9 mouse cellular contexts compared by ENCODE assay signal in genomic region chr2:76406937-76407441, GRCm38 (mm10). TPM values are rescaled to one million over a fixed set of nuclear protein-coding genes. Genes with fewer than 3 reads are reported as not detected.
DNase-seq lines count a peak whose midpoint lies in the region; ATAC-seq lines count a peak whose summit lies in the region.
"Had no signal": no experiment of that assay in that cellular context is flagged by ENCODE, and none has a peak within 500 bp of the region (broad histone marks: within the 10 kb centered on the region; RNA-seq: fewer than 3 reads in every experiment).

No protein-coding gene starts in this region.

- H3K9me3 ChIP-seq in embryonic facial prominence, embryonic 10.5 days = no peaks in the 10 kb centered on the region
- H3K9me3 ChIP-seq in midbrain, embryonic 12.5 days = no peaks in the 10 kb centered on the region
- no peaks in the 10 kb centered on the region for H3K9me3 ChIP-seq in stomach, embryonic 14.5 days (ENCODE audit: control insufficient read depth, low read depth, low read length)

- peaks cover 18% of the 10 kb centered on the region for H3K4me1 ChIP-seq in embryonic facial prominence, embryonic 10.5 days
- H3K4me1 ChIP-seq in midbrain, embryonic 12.5 days = peaks cover 4% of the 10 kb centered on the region; the same call in 1 of the 2 replicates
- H3K4me1 ChIP-seq in stomach, embryonic 14.5 days (ENCODE audit: control insufficient read depth, insufficient read depth, low read length) = no peaks in the 10 kb centered on the region

- peak; percentile 72 for ATAC-seq in midbrain, embryonic 12.5 days (ENCODE audit: low FRiP score, low read depth)
- ATAC-seq in stomach, embryonic 14.5 days (ENCODE audit: insufficient number of reproducible peaks, insufficient read depth, low FRiP score, low read depth) = peak; percentile 23; the same call in 1 of the 2 replicates

- peak overlapping the region; percentile 87 for H3K27ac ChIP-seq in embryonic facial prominence, embryonic 10.5 days (replicated peaks)
- H3K27ac ChIP-seq in midbrain, embryonic 12.5 days (replicated peaks) = peak overlapping the region; percentile 83
- peak overlapping the region; percentile 21; the same call in 1 of the 2 replicates for H3K27ac ChIP-seq in stomach, embryonic 14.5 days (ENCODE audit: low read length)

- H3K9ac ChIP-seq in midbrain, embryonic 12.5 days (replicated peaks) = peak overlapping the region; percentile 85
- peak overlapping the region; percentile 60 for H3K9ac ChIP-seq in stomach, embryonic 14.5 days (replicated peaks; ENCODE audit: low read depth, low read length)

- intact Hi-C loops in left cerebral cortex, postnatal 4 days (cut with DNase I) = no loop called here

- WGBS in embryonic facial prominence, embryonic 10.5 days = under 1% methylated on average over 49 of the region's 49 CpGs
- WGBS in midbrain, embryonic 12.5 days = 1% methylated on average over 49 of the region's 49 CpGs
- under 1% methylated on average over 47 of the region's 49 CpGs for WGBS in stomach, embryonic 14.5 days

- no peaks in the 10 kb centered on the region for H3K36me3 ChIP-seq in embryonic facial prominence, embryonic 10.5 days (replicated peaks)
- H3K36me3 ChIP-seq in midbrain, embryonic 12.5 days = no peaks in the 10 kb centered on the region
- no peaks in the 10 kb centered on the region for H3K36me3 ChIP-seq in stomach, embryonic 14.5 days (ENCODE audit: control insufficient read depth, insufficient read depth, low read length)

- H3K4me2 ChIP-seq in midbrain, embryonic 12.5 days (replicated peaks) = peak overlapping the region; percentile 83
- peak overlapping the region; percentile 91 for H3K4me2 ChIP-seq in stomach, embryonic 14.5 days (replicated peaks; ENCODE audit: low read depth, low read length)

- peaks cover 39% of the 10 kb centered on the region for H3K27me3 ChIP-seq in embryonic facial prominence, embryonic 10.5 days (replicated peaks; ENCODE audit: low read depth, poor library complexity, severe bottlenecking)
- H3K27me3 ChIP-seq in midbrain, embryonic 12.5 days = peaks cover 35% of the 10 kb centered on the region
- no peaks in the 10 kb centered on the region for H3K27me3 ChIP-seq in stomach, embryonic 14.5 days (ENCODE audit: control insufficient read depth, insufficient read depth, low read length)

- peak overlapping the region; percentile 94 for H3K4me3 ChIP-seq in embryonic facial prominence, embryonic 10.5 days
- H3K4me3 ChIP-seq in midbrain, embryonic 12.5 days = peak overlapping the region; percentile 82
- H3K4me3 ChIP-seq in stomach, embryonic 14.5 days (ENCODE audit: low read depth, low read length) = peak overlapping the region; percentile 85

- DNase-seq in thymus, postnatal 14 days = peak; percentile 6
- no peak for DNase-seq in thymus, postnatal 0 days (ENCODE audit: low spot score)
- peak; percentile 83 for DNase-seq in embryonic facial prominence, embryonic 10.5 days (ENCODE audit: low spot score)
- peak; percentile 46 to 61 for DNase-seq in heart, adult 18-20 months
- peak; percentile 65 for DNase-seq in kidney, adult 11 months
- peak; percentile 71 for DNase-seq in left cerebral cortex, postnatal 4 days

RNA-seq across cellular contexts. Expression of gene Osbpl6, which starts 0.7 kb away (rescaled TPM):
- 10.1 and 10.8 TPM in 2 replicates for polyA plus RNA-seq in thymus, postnatal 0 days (2015; fragmentation: Nextera tagmentation; extraction: Ambion mirVana)
- 13.5 and 15.4 TPM in 2 replicates for polyA plus RNA-seq in embryonic facial prominence, embryonic 10.5 days (2016; fragmentation: Nextera tagmentation; extraction: Ambion mirVana)
- total RNA-seq in heart, adult 18-20 months (2021) = 10 to 100 TPM; 15.5 to 16.8 TPM
- 10 to 100 TPM; 45.1 to 49.3 TPM for total RNA-seq in left cerebral cortex, postnatal 4 days (2021)
- polyA plus RNA-seq in midbrain, embryonic 12.5 days (2016; fragmentation: Nextera tagmentation; extraction: Ambion mirVana) = 16.0 and 17.1 TPM in 2 replicates
- 12.7 and 14.7 TPM in 2 replicates for polyA plus RNA-seq in stomach, embryonic 14.5 days (2014; fragmentation: Nextera tagmentation; extraction: Ambion mirVana)
- total RNA-seq: MEL had no signal

RNA-seq across cellular contexts. Expression of gene Rbm45, which starts 37.2 kb away (rescaled TPM):
- 25.1 and 25.4 TPM in 2 replicates for polyA plus RNA-seq in thymus, postnatal 0 days (2015; fragmentation: Nextera tagmentation; extraction: Ambion mirVana)
- 20.0 and 20.6 TPM in 2 replicates for polyA plus RNA-seq in embryonic facial prominence, embryonic 10.5 days (2016; fragmentation: Nextera tagmentation; extraction: Ambion mirVana)
- 10 to 100 TPM; 18.2 to 20.3 TPM for total RNA-seq in heart, adult 18-20 months (2021)
- 10 to 100 TPM; 39.9 to 42.5 TPM for total RNA-seq in left cerebral cortex, postnatal 4 days (2021)
- polyA plus RNA-seq in midbrain, embryonic 12.5 days (2016; fragmentation: Nextera tagmentation; extraction: Ambion mirVana) = 18.5 and 25.4 TPM in 2 replicates
- 16.7 and 17.2 TPM in 2 replicates for polyA plus RNA-seq in stomach, embryonic 14.5 days (2014; fragmentation: Nextera tagmentation; extraction: Ambion mirVana)

RNA-seq across cellular contexts. Expression of gene Cyct, which starts 46.7 kb away (rescaled TPM):
- not detected in 2 replicates for polyA plus RNA-seq in thymus, postnatal 0 days (2015; fragmentation: Nextera tagmentation; extraction: Ambion mirVana)
- polyA plus RNA-seq in embryonic facial prominence, embryonic 10.5 days (2016; fragmentation: Nextera tagmentation; extraction: Ambion mirVana) = not detected in 2 replicates
- total RNA-seq in heart, adult 18-20 months (2021) = 1 to 10 TPM in 1 of 2 experiments, not detected in 1; 1.7 TPM
- not detected for total RNA-seq in left cerebral cortex, postnatal 4 days (2021)
- polyA plus RNA-seq in midbrain, embryonic 12.5 days (2016; fragmentation: Nextera tagmentation; extraction: Ambion mirVana) = not detected in 2 replicates
- not detected in 2 replicates for polyA plus RNA-seq in stomach, embryonic 14.5 days (2014; fragmentation: Nextera tagmentation; extraction: Ambion mirVana)
- total RNA-seq: MEL had no signal

Comparison
In these comparisons a context has a peak if more than half of its experiments do, and no peak if none do; other contexts are left out.
1. H3K27ac ChIP-seq: peak in every context shown above with its lines; median percentile 87 in embryonic facial prominence, embryonic 10.5 days; 83 in midbrain, embryonic 12.5 days; 21 in stomach, embryonic 14.5 days.